Comparison of ENCODE assay signal across 10 mouse cellular contexts in genomic region chr3:94373597-94374011, GRCm38 (mm10). TPM values are rescaled to one million over a fixed set of nuclear protein-coding genes. Genes with fewer than 3 reads are reported as not detected.
DNase-seq lines count a peak whose midpoint lies in the region; ATAC-seq and TF ChIP-seq lines count a peak whose summit lies in the region.
"Had no signal": no experiment of that assay in that cellular context is flagged by ENCODE, and none has a peak within 500 bp of the region (broad histone marks: within the 10 kb centered on the region; RNA-seq: fewer than 3 reads in every experiment).

No protein-coding gene starts in this region.

- no peaks in the 10 kb centered on the region for H3K9me3 ChIP-seq in embryonic facial prominence, embryonic 15.5 days (replicated peaks)
- no peaks in the 10 kb centered on the region for H3K9me3 ChIP-seq in hindbrain, embryonic 12.5 days (replicated peaks)
- no peaks in the 10 kb centered on the region for H3K9me3 ChIP-seq in limb, embryonic 14.5 days (ENCODE audit: control insufficient read depth, low read length)
- no peaks in the 10 kb centered on the region for H3K9me3 ChIP-seq in neural tube, embryonic 11.5 days (ENCODE audit: control insufficient read depth, low read length)
- H3K9me3 ChIP-seq: G1E had no signal

- no peak for ATAC-seq in embryonic facial prominence, embryonic 15.5 days (ENCODE audit: insufficient number of reproducible peaks, low FRiP score, low TSS enrichment, low read depth)
- ATAC-seq in hindbrain, embryonic 12.5 days (ENCODE audit: low FRiP score): peak; percentile 55
- ATAC-seq in limb, embryonic 14.5 days (ENCODE audit: low FRiP score, low read depth): no peak
- peak; percentile 26; the same call in 1 of the 2 replicates for ATAC-seq in neural tube, embryonic 11.5 days (ENCODE audit: insufficient read depth, low FRiP score, low TSS enrichment)

- intact Hi-C loops in left cerebral cortex, postnatal 36 days (cut with DNase I): no loop called here

- H3K36me3 ChIP-seq in embryonic facial prominence, embryonic 15.5 days: no peaks in the 10 kb centered on the region
- no peaks in the 10 kb centered on the region for H3K36me3 ChIP-seq in hindbrain, embryonic 12.5 days
- H3K36me3 ChIP-seq in limb, embryonic 14.5 days (ENCODE audit: control insufficient read depth, insufficient read depth, low read length): no peaks in the 10 kb centered on the region
- no peaks in the 10 kb centered on the region for H3K36me3 ChIP-seq in neural tube, embryonic 11.5 days (ENCODE audit: control insufficient read depth, insufficient read depth, low read length)
- H3K36me3 ChIP-seq: G1E had no signal

- no peak overlapping the region for H3K27ac ChIP-seq in embryonic facial prominence, embryonic 15.5 days (replicated peaks)
- no peak overlapping the region for H3K27ac ChIP-seq in hindbrain, embryonic 12.5 days
- no peak overlapping the region for H3K27ac ChIP-seq in limb, embryonic 14.5 days (replicated peaks; ENCODE audit: low read depth, low read length)
- no peak overlapping the region for H3K27ac ChIP-seq in neural tube, embryonic 11.5 days (ENCODE audit: low read depth, low read length)

- H3K4me2 ChIP-seq in embryonic facial prominence, embryonic 15.5 days (replicated peaks): peak overlapping the region; percentile 42
- peak overlapping the region; percentile 40 for H3K4me2 ChIP-seq in hindbrain, embryonic 12.5 days (replicated peaks)
- H3K4me2 ChIP-seq in limb, embryonic 14.5 days (replicated peaks; ENCODE audit: low read depth, low read length, severe bottlenecking): peak overlapping the region; percentile 43
- H3K4me2 ChIP-seq in neural tube, embryonic 11.5 days (ENCODE audit: low read depth): 0 out of 2 replicates have a peak overlapping the region, but pooled peaks have one; percentile 16

- no peak overlapping the region for H3K9ac ChIP-seq in embryonic facial prominence, embryonic 15.5 days
- peak overlapping the region; percentile 39 for H3K9ac ChIP-seq in hindbrain, embryonic 12.5 days
- peak overlapping the region; percentile 25 for H3K9ac ChIP-seq in limb, embryonic 14.5 days (ENCODE audit: low read depth, low read length, severe bottlenecking)
- H3K9ac ChIP-seq in neural tube, embryonic 11.5 days (ENCODE audit: low read length): no peak overlapping the region; the same call in 1 of the 2 replicates

- no peak overlapping the region for H3K4me3 ChIP-seq in lung, adult 2 months (replicated peaks; ENCODE audit: extremely low read depth, low read depth, low read length)
- peak overlapping the region; percentile 29 for H3K4me3 ChIP-seq in embryonic facial prominence, embryonic 15.5 days (replicated peaks)
- peak overlapping the region; percentile 6 for H3K4me3 ChIP-seq in hindbrain, embryonic 12.5 days
- peak overlapping the region; percentile 11; the same call in 1 of the 2 replicates for H3K4me3 ChIP-seq in limb, embryonic 14.5 days (replicated peaks; ENCODE audit: low read length)
- no peak overlapping the region for H3K4me3 ChIP-seq in neural tube, embryonic 11.5 days (ENCODE audit: low read depth, low read length)

- H3K27me3 ChIP-seq in embryonic facial prominence, embryonic 15.5 days: no peaks in the 10 kb centered on the region
- peaks cover 18% of the 10 kb centered on the region for H3K27me3 ChIP-seq in hindbrain, embryonic 12.5 days
- H3K27me3 ChIP-seq in limb, embryonic 14.5 days (ENCODE audit: control insufficient read depth, insufficient read depth, low read length): no peaks in the 10 kb centered on the region
- no peaks in the 10 kb centered on the region for H3K27me3 ChIP-seq in neural tube, embryonic 11.5 days (ENCODE audit: control insufficient read depth, insufficient read depth, low read length)

- 5% methylated on average over 5 of the region's 5 CpGs for WGBS in lung, adult 2 months
- 0% methylated on average over 5 of the region's 5 CpGs for WGBS in embryonic facial prominence, embryonic 15.5 days
- WGBS in hindbrain, embryonic 12.5 days: 0% methylated on average over 5 of the region's 5 CpGs
- 2% methylated on average over 5 of the region's 5 CpGs for WGBS in limb, embryonic 14.5 days
- WGBS in neural tube, embryonic 11.5 days: 4% methylated on average over 5 of the region's 5 CpGs

- peak; percentile 33 for DNase-seq in lung, adult 18-20 months
- DNase-seq in lung, adult 2 months: no peak
- peak; percentile 27 for DNase-seq in limb, embryonic 14.5 days (ENCODE audit: low spot score)
- no peak for DNase-seq in neural tube, embryonic 11.5 days (ENCODE audit: low spot score)
- DNase-seq in left cerebral cortex, postnatal 36 days (ENCODE audit: low spot score in 2 of 2): no peak
- no peak for DNase-seq in ovary, postnatal 10 days (ENCODE audit: low spot score)

- no peak for TF ChIP-seq CTCF in lung, adult 2 months (IDR thresholded peaks at IDR 0.05; ENCODE audit: insufficient read depth, low read length)

- peaks cover 6% of the 10 kb centered on the region; the same call in 1 of the 2 replicates for H3K4me1 ChIP-seq in lung, adult 2 months (ENCODE audit: control insufficient read depth, insufficient read depth, low read length)
- H3K4me1 ChIP-seq in embryonic facial prominence, embryonic 15.5 days: peaks cover 37% of the 10 kb centered on the region
- H3K4me1 ChIP-seq in hindbrain, embryonic 12.5 days: peaks cover 26% of the 10 kb centered on the region
- H3K4me1 ChIP-seq in limb, embryonic 14.5 days (ENCODE audit: control insufficient read depth, insufficient read depth, low read length): peaks cover 34% of the 10 kb centered on the region
- peaks cover 5% of the 10 kb centered on the region for H3K4me1 ChIP-seq in neural tube, embryonic 11.5 days (ENCODE audit: control insufficient read depth, insufficient read depth, low read length)

- no peak for TF ChIP-seq POLR2A in lung, adult 2 months (IDR thresholded peaks at IDR 0.05; ENCODE audit: borderline replicate concordance, extremely low read depth, low read depth, low read length)
- TF ChIP-seq POLR2A in limb, embryonic 14.5 days (IDR thresholded peaks at IDR 0.05; ENCODE audit: borderline replicate concordance, extremely low read depth, insufficient read depth, insufficient read length): no peak

RNA-seq across cellular contexts. Expression of gene Rorc, which starts 1.0 kb away (rescaled TPM):
- 6.3 and 7.9 TPM in 2 replicates for polyA plus RNA-seq in lung, adult 2 months (2012; rRNA removed)
- 3.6 and 4.2 TPM in 2 replicates for polyA plus RNA-seq in embryonic facial prominence, embryonic 15.5 days (2015; fragmentation: Nextera tagmentation; extraction: Ambion mirVana)
- 0.76 and 0.82 TPM in 2 replicates for polyA plus RNA-seq in hindbrain, embryonic 12.5 days (2016; fragmentation: Nextera tagmentation; extraction: Ambion mirVana)
- 2.3 and 3.0 TPM in 2 replicates for polyA plus RNA-seq in limb, embryonic 14.5 days (2012; rRNA removed)
- polyA plus RNA-seq in limb, embryonic 14.5 days (2014; fragmentation: Nextera tagmentation; extraction: Ambion mirVana): 2.2 and 2.3 TPM in 2 replicates
- polyA plus RNA-seq in neural tube, embryonic 11.5 days (2014; fragmentation: Nextera tagmentation; extraction: Ambion mirVana): 0.28 TPM in 1 of 2 replicates, not detected in the other
- 1 to 10 TPM in 1 of 2 experiments, under 1 TPM in 1; 0.59 to 1.0 TPM for total RNA-seq in left cerebral cortex, postnatal 36 days (2021)
- total RNA-seq: G1E had no signal
- polyA plus RNA-seq: G1E had no signal

RNA-seq across cellular contexts. Expression of gene C2cd4d, which starts 11.4 kb away (rescaled TPM):
- 0.37 and 0.83 TPM in 2 replicates for polyA plus RNA-seq in lung, adult 2 months (2012; rRNA removed)
- polyA plus RNA-seq in embryonic facial prominence, embryonic 15.5 days (2015; fragmentation: Nextera tagmentation; extraction: Ambion mirVana): 2.5 and 3.3 TPM in 2 replicates
- polyA plus RNA-seq in hindbrain, embryonic 12.5 days (2016; fragmentation: Nextera tagmentation; extraction: Ambion mirVana): 2.4 and 2.5 TPM in 2 replicates
- 1.3 and 2.2 TPM in 2 replicates for polyA plus RNA-seq in limb, embryonic 14.5 days (2012; rRNA removed)
- polyA plus RNA-seq in limb, embryonic 14.5 days (2014; fragmentation: Nextera tagmentation; extraction: Ambion mirVana): 4.4 and 5.0 TPM in 2 replicates
- polyA plus RNA-seq in neural tube, embryonic 11.5 days (2014; fragmentation: Nextera tagmentation; extraction: Ambion mirVana): 1.4 and 1.6 TPM in 2 replicates
- total RNA-seq in left cerebral cortex, postnatal 36 days (2021): under 1 TPM; 0.32 to 0.82 TPM
- polyA plus RNA-seq: G1E had no signal

RNA-seq across cellular contexts. Expression of gene Lingo4, which starts 24.7 kb away (rescaled TPM):
- 0.12 and 0.17 TPM in 2 replicates for polyA plus RNA-seq in lung, adult 2 months (2012; rRNA removed)
- polyA plus RNA-seq in embryonic facial prominence, embryonic 15.5 days (2015; fragmentation: Nextera tagmentation; extraction: Ambion mirVana): 0.24 TPM in 2 replicates
- polyA plus RNA-seq in hindbrain, embryonic 12.5 days (2016; fragmentation: Nextera tagmentation; extraction: Ambion mirVana): 0.52 and 0.53 TPM in 2 replicates
- 0.06 and 0.08 TPM in 2 replicates for polyA plus RNA-seq in limb, embryonic 14.5 days (2012; rRNA removed)
- polyA plus RNA-seq in limb, embryonic 14.5 days (2014; fragmentation: Nextera tagmentation; extraction: Ambion mirVana): not detected in 2 replicates
- 0.33 and 0.46 TPM in 2 replicates for polyA plus RNA-seq in neural tube, embryonic 11.5 days (2014; fragmentation: Nextera tagmentation; extraction: Ambion mirVana)
- under 1 TPM; 0.72 to 0.97 TPM for total RNA-seq in left cerebral cortex, postnatal 36 days (2021)
- polyA plus RNA-seq: G1E had no signal

RNA-seq across cellular contexts. Expression of gene Them5, which starts 31.7 kb away (rescaled TPM):
- polyA plus RNA-seq in lung, adult 2 months (2012; rRNA removed): 0.26 and 24.4 TPM in 2 replicates
- 91.2 and 99.8 TPM in 2 replicates for polyA plus RNA-seq in embryonic facial prominence, embryonic 15.5 days (2015; fragmentation: Nextera tagmentation; extraction: Ambion mirVana)
- polyA plus RNA-seq in hindbrain, embryonic 12.5 days (2016; fragmentation: Nextera tagmentation; extraction: Ambion mirVana): not detected in 2 replicates
- 10.5 and 17.8 TPM in 2 replicates for polyA plus RNA-seq in limb, embryonic 14.5 days (2012; rRNA removed)
- polyA plus RNA-seq in limb, embryonic 14.5 days (2014; fragmentation: Nextera tagmentation; extraction: Ambion mirVana): 49.3 and 73.5 TPM in 2 replicates
- polyA plus RNA-seq in neural tube, embryonic 11.5 days (2014; fragmentation: Nextera tagmentation; extraction: Ambion mirVana): 0.19 TPM in 1 of 2 replicates, not detected in the other
- total RNA-seq in left cerebral cortex, postnatal 36 days (2021): not detected
- total RNA-seq: heart, postnatal 14 days had no signal
- polyA plus RNA-seq: G1E had no signal

RNA-seq across cellular contexts. Expression of gene Tdrkh, which starts 39.5 kb away (rescaled TPM):
- polyA plus RNA-seq in lung, adult 2 months (2012; rRNA removed): 0.17 and 0.44 TPM in 2 replicates
- 7.9 and 8.3 TPM in 2 replicates for polyA plus RNA-seq in embryonic facial prominence, embryonic 15.5 days (2015; fragmentation: Nextera tagmentation; extraction: Ambion mirVana)
- 48.7 and 52.1 TPM in 2 replicates for polyA plus RNA-seq in hindbrain, embryonic 12.5 days (2016; fragmentation: Nextera tagmentation; extraction: Ambion mirVana)
- 1.5 and 2.8 TPM in 2 replicates for polyA plus RNA-seq in limb, embryonic 14.5 days (2012; rRNA removed)
- 7.4 and 8.3 TPM in 2 replicates for polyA plus RNA-seq in limb, embryonic 14.5 days (2014; fragmentation: Nextera tagmentation; extraction: Ambion mirVana)
- 43.8 and 48.1 TPM in 2 replicates for polyA plus RNA-seq in neural tube, embryonic 11.5 days (2014; fragmentation: Nextera tagmentation; extraction: Ambion mirVana)
- 10 to 100 TPM; 35.2 to 36.7 TPM for total RNA-seq in left cerebral cortex, postnatal 36 days (2021)
- polyA plus RNA-seq: G1E had no signal

Comparison
In these comparisons a context has a peak if more than half of its experiments do, and no peak if none do; other contexts are left out.
1. DNase-seq: peak in lung, adult 18-20 months (2 of 2) and limb, embryonic 14.5 days (single experiment); none in lung, adult 2 months (single experiment), neural tube, embryonic 11.5 days (single experiment), left cerebral cortex, postnatal 36 days (0 of 2) and ovary, postnatal 10 days (single experiment).
2. H3K4me3 ChIP-seq: peak in embryonic facial prominence, embryonic 15.5 days (single experiment), hindbrain, embryonic 12.5 days (single experiment) and limb, embryonic 14.5 days (single experiment); none in lung, adult 2 months (single experiment) and neural tube, embryonic 11.5 days (single experiment).
3. ATAC-seq: peak in hindbrain, embryonic 12.5 days (single experiment) and neural tube, embryonic 11.5 days (single experiment); none in embryonic facial prominence, embryonic 15.5 days (single experiment) and limb, embryonic 14.5 days (single experiment).
4. H3K9ac ChIP-seq: peak in hindbrain, embryonic 12.5 days (single experiment) and limb, embryonic 14.5 days (single experiment); none in embryonic facial prominence, embryonic 15.5 days (single experiment) and neural tube, embryonic 11.5 days (single experiment).
5. Peak in every context shown above with its lines, with median percentiles within 50 percentile points of each other: H3K4me2 ChIP-seq.